Mouse (Mus musculus) urinary bladder, adult 2 months (tissue): ENCODE results near the gene Pdlim5. TPM values are rescaled to one million over a fixed set of nuclear protein-coding genes. Genes with fewer than 3 reads are reported as not detected.

Source experiments
- DNase-seq: peaks from one replicate; pipeline ENCODE4 v3.0.0; 2022; ENCODE audit warnings: low spot score
- polyA plus RNA-seq: library from polyadenylated mRNA; depleted of rRNA; stranded (reverse); fragments of >200 nt; gene quantifications from 2 replicates; pipeline ENCODE4 v1.2.3, GENCODE M21; 2012

Pdlim5 gene
- polyA plus RNA-seq, 1 experiment, result 73.8 TPM

- DNase-seq, result peak; percentile 69
Measured at GRCm38 (mm10) chr3:142394796-142395508, 544 bp downstream of the Pdlim5 start.

- no peak for DNase-seq
Measured at GRCm38 (mm10) chr3:142394000-142394411, 1.5 kb downstream of the Pdlim5 start.

- DNase-seq, result no peak
Measured at GRCm38 (mm10) chr3:142391531-142391930, 4.0 kb downstream of the Pdlim5 start.

GRCm38 (mm10) chr3:142390288-142390687 is 5.2 kb downstream of the Pdlim5 start:
- DNase-seq, result no peak

- DNase-seq, result no peak
Measured at GRCm38 (mm10) chr3:142388189-142388588, 7.3 kb downstream of the Pdlim5 start.

- no peak for DNase-seq
Measured at GRCm38 (mm10) chr3:142386505-142386904, 9.0 kb downstream of the Pdlim5 start.

- no peak for DNase-seq
Measured at GRCm38 (mm10) chr3:142385690-142386089, 9.8 kb downstream of the Pdlim5 start.

- no peak for DNase-seq
Measured at GRCm38 (mm10) chr3:142376638-142377037, 18.9 kb downstream of the Pdlim5 start.

GRCm38 (mm10) chr3:142375106-142375505 is 20.4 kb downstream of the Pdlim5 start:
- no peak for DNase-seq

- DNase-seq, result no peak
Measured at GRCm38 (mm10) chr3:142372465-142373147, 22.9 kb downstream of the Pdlim5 start.

- DNase-seq, result no peak
Measured at GRCm38 (mm10) chr3:142368411-142368810, 27.1 kb downstream of the Pdlim5 start.

GRCm38 (mm10) chr3:142362092-142362491 is 33.4 kb downstream of the Pdlim5 start:
- no peak for DNase-seq

GRCm38 (mm10) chr3:142358951-142359350 is 36.5 kb downstream of the Pdlim5 start:
- no peak for DNase-seq

GRCm38 (mm10) chr3:142356661-142357060 is 38.8 kb downstream of the Pdlim5 start:
- DNase-seq, result no peak

GRCm38 (mm10) chr3:142353218-142353617 is 42.3 kb downstream of the Pdlim5 start:
- no peak for DNase-seq

GRCm38 (mm10) chr3:142350513-142350912 is 45.0 kb downstream of the Pdlim5 start:
- no peak for DNase-seq

GRCm38 (mm10) chr3:142348816-142349631 is 46.5 kb downstream of the Pdlim5 start:
- DNase-seq, result no peak

- DNase-seq, result no peak
Measured at GRCm38 (mm10) chr3:142346261-142346660, 49.2 kb downstream of the Pdlim5 start.

- DNase-seq, result no peak
Measured at GRCm38 (mm10) chr3:142345235-142346125, 50.0 kb downstream of the Pdlim5 start.

GRCm38 (mm10) chr3:142343786-142344185 is 51.7 kb downstream of the Pdlim5 start:
- DNase-seq, result no peak

- DNase-seq, result no peak
Measured at GRCm38 (mm10) chr3:142340701-142341100, 54.8 kb downstream of the Pdlim5 start.
